Mouse (Mus musculus): ENCODE data around the gene Ctnna2. TPM values are rescaled to one million over a fixed set of nuclear protein-coding genes. Genes with fewer than 3 reads are reported as not detected.

Ctnna2 gene
- not detected for polyA plus RNA-seq (2014; fragmentation: Illumina TruSeq; extraction: RNeasy Lipid Tissue Mini Kit (QIAGEN cat#74804); ENCODE audit: low read depth, low replicate concordance)

DNA sequence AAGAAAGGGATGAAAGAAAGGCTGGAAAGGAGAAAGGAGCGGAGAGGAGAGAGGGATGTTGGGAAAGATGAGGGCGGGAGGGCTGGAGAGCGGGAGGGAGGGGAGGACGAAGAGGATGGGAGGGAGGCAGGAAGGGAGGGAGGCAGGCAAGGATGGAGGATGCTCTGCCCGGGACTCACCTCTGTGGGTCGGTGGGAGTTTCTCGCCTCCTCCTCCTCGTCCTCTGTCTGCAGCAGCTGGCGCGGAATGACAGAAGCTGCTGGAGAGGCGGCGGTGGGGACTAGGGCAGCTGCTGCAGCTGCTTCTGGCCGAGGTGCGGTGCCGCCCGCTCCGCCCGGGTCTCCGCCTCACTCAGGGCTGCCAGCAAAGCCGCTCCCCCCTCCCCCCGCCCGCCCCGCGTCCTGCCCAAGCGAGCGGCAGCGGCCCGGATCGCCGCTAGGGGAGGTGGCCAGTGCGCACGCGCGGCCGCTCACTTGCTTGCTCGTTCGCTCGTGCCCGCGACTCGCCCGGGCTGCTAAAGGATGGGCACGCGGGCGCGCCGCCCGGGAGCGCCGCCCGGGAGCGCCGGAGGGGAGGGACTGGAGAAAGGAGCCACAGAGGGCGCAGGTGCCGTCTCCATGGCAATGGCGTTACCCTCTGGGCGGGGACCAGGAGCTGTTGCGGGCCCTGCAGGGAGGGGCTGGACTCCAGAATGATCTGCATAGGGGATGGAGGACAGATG lies at the start of gene Ctnna2:
Ctnna2 (minus strand) TSS at position 459 of the 721 bp plus-strand sequence.

GRCm38 (mm10) chr6:77242601-77243406 lies 736.7 kb downstream of the Ctnna2 start, which contains the start of gene Lrrtm1:
TSS of gene Lrrtm1 (plus strand) at chr6:77242689.

All from liver, adult 10 weeks (tissue).